Mouse (Mus musculus) heart, postnatal 36 days (tissue): Measurements from ENCODE around the gene Odf3l1. TPM values are rescaled to one million over a fixed set of nuclear protein-coding genes. Genes with fewer than 3 reads are reported as not detected.

ENCODE experiments used
- total RNA-seq, 2 experiments: library from RNA; stranded (reverse); gene quantifications; 2 replicates each; pipeline ENCODE4 v1.2.3; 2021

Odf3l1 gene
- total RNA-seq, 2 experiments from 2014 or later: not detected

Other genes with a start within 250 kb of the Odf3l1 start
- gene Lingo1, start 68.2 kb downstream of the Odf3l1 start, total RNA-seq: 1 to 10 TPM in 1 of 2 experiments, under 1 TPM in 1; 0.73 to 1.4 TPM
- gene Cspg4, start 354 bp upstream of the Odf3l1 start, total RNA-seq: 10 to 100 TPM; 14.7 to 16.7 TPM
- 10 to 100 TPM; 10.0 to 11.1 TPM for gene Snx33, start 63.7 kb upstream of the Odf3l1 start, total RNA-seq
- gene Imp3, start 72.8 kb upstream of the Odf3l1 start, total RNA-seq: 10 to 100 TPM; 55.1 to 60.7 TPM
- gene Snupn, start 86.2 kb upstream of the Odf3l1 start, total RNA-seq: 1 to 10 TPM; 9.5 to 9.9 TPM
- 1 to 10 TPM; 8.2 to 8.6 TPM for gene Ptpn9, start 130.2 kb upstream of the Odf3l1 start, total RNA-seq
- 10 to 100 TPM; 31.6 to 40.1 TPM for gene Sin3a, start 207.4 kb upstream of the Odf3l1 start, total RNA-seq